Mouse (Mus musculus) liver, adult 2 months (tissue): ENCODE data around the gene Atp13a5. TPM values are rescaled to one million over a fixed set of nuclear protein-coding genes. Genes with fewer than 3 reads are reported as not detected.

Experiments used
- DNase-seq: peaks from one replicate; pipeline ENCODE4 v3.0.0-alpha.2; 2011; ENCODE audit warnings: low read depth, low spot score; ENCODE audit errors: extremely low read depth
- H3K27ac ChIP-seq: fragments of 200-500 bp; replicated peaks from 2 replicates; pipeline ENCODE4 v1.5.1; 2012; ENCODE audit warnings: low read depth, mild to moderate bottlenecking, control low read depth, inconsistent platforms, low read length; ENCODE audit not compliant: insufficient read depth
- H3K27me3 ChIP-seq: fragments of 200-500 bp; 2 replicates; pipeline ENCODE4 v1.6.1; 2012; ENCODE audit warnings: mild to moderate bottlenecking, moderate library complexity, low read length, inconsistent platforms; ENCODE audit not compliant: control insufficient read depth, insufficient read depth
- H3K36me3 ChIP-seq: fragments of 200-500 bp; 2 replicates; pipeline ENCODE4 v1.6.1; 2012; ENCODE audit warnings: low read length, inconsistent platforms; ENCODE audit not compliant: control insufficient read depth, insufficient read depth
- H3K4me1 ChIP-seq: fragments of 200-500 bp; 2 replicates; pipeline ENCODE4 v1.6.1; 2011; ENCODE audit warnings: low read length; ENCODE audit not compliant: control insufficient read depth, insufficient read depth
- H3K4me3 ChIP-seq: fragments of 200-500 bp; 2 replicates; pipeline ENCODE4 v1.5.1; 2011; ENCODE audit warnings: low read depth, mild to moderate bottlenecking, control low read depth, low read length, moderate library complexity; ENCODE audit not compliant: insufficient read depth
- H3K79me2 ChIP-seq: fragments of 200-500 bp; 2 replicates; pipeline ENCODE4 v1.6.1; 2012; ENCODE audit warnings: inconsistent platforms, mild to moderate bottlenecking, low read length, moderate library complexity; ENCODE audit not compliant: control insufficient read depth, insufficient read depth
- H3K9ac ChIP-seq: fragments of 200-500 bp; 2 replicates; pipeline ENCODE4 v1.6.1; 2012; ENCODE audit warnings: low read depth, mild to moderate bottlenecking, control low read depth, inconsistent platforms, low read length
- CTCF ChIP-seq: fragments of 200-500 bp; IDR thresholded peaks from 2 replicates; pipeline ENCODE4 v1.5.1; 2011; ENCODE audit warnings: low read depth, low read length, control low read depth
- POLR2A ChIP-seq: fragments of 200-500 bp; IDR thresholded peaks from 2 replicates; pipeline ENCODE4 v1.6.1; 2011; ENCODE audit warnings: low read length, control low read depth; ENCODE audit not compliant: insufficient read depth; ENCODE audit errors: extremely low read depth
- WGBS: fragments of 180-500 bp; shearing (Covaris S2); methylation state at CpG from one replicate; pipeline ENCODE4 v1.1.7; 2018; 5-methylcytosine and 5-hydroxymethylcytosine counted together
- polyA plus RNA-seq: library from polyadenylated mRNA; depleted of rRNA; stranded (reverse); fragments of >200 nt; gene quantifications from 2 replicates; pipeline ENCODE4 v1.2.3, GENCODE M21; 2012; rRNA removed
- total RNA-seq: library from RNA; depleted of rRNA; stranded (reverse); fragments of >200 nt; gene quantifications from 2 replicates; pipeline ENCODE4 v1.2.3, GENCODE M21; 2014; rRNA removed

The Atp13a5 gene
- total RNA-seq (not detected in 2 replicates), polyA plus RNA-seq (0.01 TPM in 1 of 2 replicates, not detected in the other)

GRCm38 (mm10) chr16:29378458-29378857 is at the start of gene Atp13a5:
Gene Atp13a5 (minus strand): TSS chr16:29378732.
- no peak for DNase-seq
- H3K36me3 ChIP-seq = no peaks in the 10 kb centered on the region
- 49% methylated on average over 4 of the region's 4 CpGs for WGBS
- TF ChIP-seq CTCF = no peak
- TF ChIP-seq POLR2A = no peak
- no peaks in the 10 kb centered on the region for H3K27me3 ChIP-seq
- H3K79me2 ChIP-seq = no peaks in the 10 kb centered on the region
- H3K4me1 ChIP-seq = no peaks in the 10 kb centered on the region
- no peak within 1 kb of the TSS for H3K27ac ChIP-seq
- no peak within 1 kb of the TSS for H3K4me3 ChIP-seq
- H3K9ac ChIP-seq = no peak within 1 kb of the TSS

GRCm38 (mm10) chr16:29414822-29415221 is 36.3 kb upstream of the Atp13a5 start:
- Histone ChIP-seq H3K4me1 (no peaks in the 10 kb centered on the region), H3K4me3 (no peak overlapping the region), H3K27me3 (no peaks in the 10 kb centered on the region), H3K79me2 (no peaks in the 10 kb centered on the region), H3K27ac (no peak overlapping the region), H3K36me3 (no peaks in the 10 kb centered on the region), H3K9ac (no peak overlapping the region)
- WGBS = 82% methylated on average over 6 of the region's 6 CpGs
- no peak for DNase-seq
- TF ChIP-seq CTCF (no peak), POLR2A (no peak)

- H3K4me1 ChIP-seq = no peaks in the 10 kb centered on the region
- no peak overlapping the region for H3K27ac ChIP-seq
- H3K27me3 ChIP-seq = no peaks in the 10 kb centered on the region
- 92% methylated on average over 10 of the region's 10 CpGs for WGBS
- TF ChIP-seq CTCF = no peak
- TF ChIP-seq POLR2A = no peak
- no peaks in the 10 kb centered on the region for H3K79me2 ChIP-seq
- no peak overlapping the region for H3K9ac ChIP-seq
- H3K36me3 ChIP-seq = no peaks in the 10 kb centered on the region
- H3K4me3 ChIP-seq = no peak overlapping the region
- DNase-seq = no peak
Observed at GRCm38 (mm10) chr16:29407319-29407718, 28.8 kb upstream of the Atp13a5 start.

GRCm38 (mm10) chr16:29399079-29399478 is 20.5 kb upstream of the Atp13a5 start:
- TF ChIP-seq CTCF = no peak
- TF ChIP-seq POLR2A = no peak
- Histone ChIP-seq H3K79me2 (no peaks in the 10 kb centered on the region), H3K4me1 (no peaks in the 10 kb centered on the region), H3K4me3 (no peak overlapping the region), H3K9ac (no peak overlapping the region), H3K36me3 (no peaks in the 10 kb centered on the region), H3K27ac (no peak overlapping the region), H3K27me3 (peaks cover 4% of the 10 kb centered on the region; the same call in 1 of the 2 replicates)
- 86% methylated on average over 2 of the region's 2 CpGs for WGBS
- no peak for DNase-seq

- no peak overlapping the region for H3K27ac ChIP-seq
- 90% methylated on average over 4 of the region's 4 CpGs for WGBS
- no peak overlapping the region for H3K9ac ChIP-seq
- no peaks in the 10 kb centered on the region for H3K79me2 ChIP-seq
- no peaks in the 10 kb centered on the region for H3K36me3 ChIP-seq
- no peaks in the 10 kb centered on the region for H3K27me3 ChIP-seq
- DNase-seq = no peak
- no peaks in the 10 kb centered on the region for H3K4me1 ChIP-seq
- H3K4me3 ChIP-seq = no peak overlapping the region
- TF ChIP-seq CTCF = no peak
- TF ChIP-seq POLR2A = no peak
Observed at GRCm38 (mm10) chr16:29384781-29385180, 6.2 kb upstream of the Atp13a5 start.

- Histone ChIP-seq H3K36me3 (no peaks in the 10 kb centered on the region), H3K4me1 (no peaks in the 10 kb centered on the region), H3K27me3 (no peaks in the 10 kb centered on the region), H3K9ac (no peak overlapping the region), H3K79me2 (no peaks in the 10 kb centered on the region), H3K27ac (no peak overlapping the region), H3K4me3 (no peak overlapping the region)
- WGBS = 87% methylated on average over 8 of the region's 8 CpGs
- no peak for DNase-seq
- no peak for TF ChIP-seq CTCF
- no peak for TF ChIP-seq POLR2A
Observed at GRCm38 (mm10) chr16:29374636-29375035, 3.9 kb downstream of the Atp13a5 start.
